Mouse (Mus musculus) retina, postnatal 1 day (tissue): ENCODE measurements at regions not wholly inside any gene's neighbourhood (a gene's known extent, or its start where the extent isn't known, plus 50 kb on each side); places are given as distances from the start of the nearest gene placed in this dataset.

Source experiments
- DNase-seq: peaks from one replicate; pipeline ENCODE4 v3.0.0-alpha.2; 2012

DNA sequence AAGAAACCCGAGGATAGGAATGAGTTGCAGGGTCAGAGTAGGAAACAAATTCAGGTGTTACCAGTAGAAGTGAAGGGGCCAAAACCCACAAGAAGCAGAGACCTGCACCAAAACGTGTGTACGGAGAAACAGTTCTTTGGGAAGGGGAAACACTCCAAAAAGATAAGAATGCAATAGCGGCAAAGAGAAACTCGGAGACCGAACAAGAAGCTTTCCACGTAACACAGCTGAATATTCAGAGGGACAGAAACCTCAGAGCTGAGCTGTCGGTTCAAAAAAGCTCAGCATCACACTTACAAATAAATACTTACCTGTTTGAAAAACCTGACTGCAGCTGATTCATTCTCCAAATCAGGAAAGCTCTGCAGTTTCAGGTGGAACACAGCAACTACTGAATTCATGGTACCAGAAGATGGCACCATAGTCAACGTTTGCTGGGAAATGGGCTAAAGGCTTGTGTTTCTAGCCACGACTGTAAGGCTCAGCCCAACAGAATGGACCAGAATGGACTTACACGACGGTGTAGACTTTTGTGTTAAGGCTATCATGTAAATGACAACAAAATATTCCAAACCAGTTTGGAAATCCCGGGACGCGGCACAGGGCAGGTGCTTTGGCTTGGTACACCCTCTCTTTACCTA lies 484.9 kb downstream of the Plcl1 start:
- peak; percentile 66 for DNase-seq

- DNase-seq, result no peak
These were observed 486.2 kb downstream of the Plcl1 start for GRCm38 (mm10) chr1:55891894-55892293.

GRCm38 (mm10) chr1:55897572-55897971 lies 491.9 kb downstream of the Plcl1 start:
- DNase-seq, result no peak

DNA sequence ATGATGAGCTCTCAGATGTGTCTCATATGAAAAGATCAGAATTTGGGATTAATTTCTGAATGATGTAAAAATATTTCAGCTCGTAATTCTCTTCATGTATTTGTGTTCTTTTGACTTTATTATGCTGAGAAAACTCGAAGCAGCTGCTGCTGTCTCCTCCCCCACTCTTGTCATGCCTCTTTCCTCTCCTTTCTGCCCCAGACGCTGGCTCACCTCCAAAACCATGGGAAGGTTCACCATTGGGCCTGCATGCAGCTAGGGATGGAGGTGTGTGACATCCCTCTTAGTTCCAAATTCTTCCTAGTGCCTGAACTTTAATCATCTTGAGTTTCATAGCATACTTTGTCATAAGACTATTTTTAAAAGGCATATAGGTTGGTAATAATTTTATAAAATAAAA lies 492.3 kb downstream of the Plcl1 start:
- no peak for DNase-seq

GRCm38 (mm10) chr1:55900033-55900432 lies 494.3 kb downstream of the Plcl1 start:
- no peak for DNase-seq

GRCm38 (mm10) chr1:55903177-55903576 lies 497.5 kb downstream of the Plcl1 start:
- DNase-seq, result no peak

- DNase-seq, result no peak
These were observed 498.9 kb downstream of the Plcl1 start for GRCm38 (mm10) chr1:55904571-55904970.

DNA sequence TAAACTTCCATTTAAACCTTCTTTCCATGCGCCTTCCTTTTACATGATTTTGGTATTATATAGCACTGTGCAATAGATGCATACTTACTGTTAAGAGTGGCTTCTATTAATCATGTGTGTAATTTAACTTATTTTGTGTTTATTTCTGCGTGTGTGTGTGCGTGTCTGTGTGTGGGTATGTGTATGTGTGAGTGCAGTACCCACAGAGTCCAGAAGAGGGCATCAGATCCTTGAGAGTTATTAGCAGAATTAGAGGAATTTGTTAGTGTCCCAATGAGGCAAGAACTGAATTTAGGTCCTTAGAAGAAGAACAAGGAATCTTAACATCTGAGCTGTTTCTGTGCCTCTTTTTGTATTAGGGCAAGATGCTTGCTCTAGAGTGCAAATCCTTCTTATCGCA lies 499.5 kb downstream of the Plcl1 start:
- no peak for DNase-seq

- DNase-seq, result no peak
These were observed 504.3 kb downstream of the Plcl1 start for GRCm38 (mm10) chr1:55910024-55910423.

DNA sequence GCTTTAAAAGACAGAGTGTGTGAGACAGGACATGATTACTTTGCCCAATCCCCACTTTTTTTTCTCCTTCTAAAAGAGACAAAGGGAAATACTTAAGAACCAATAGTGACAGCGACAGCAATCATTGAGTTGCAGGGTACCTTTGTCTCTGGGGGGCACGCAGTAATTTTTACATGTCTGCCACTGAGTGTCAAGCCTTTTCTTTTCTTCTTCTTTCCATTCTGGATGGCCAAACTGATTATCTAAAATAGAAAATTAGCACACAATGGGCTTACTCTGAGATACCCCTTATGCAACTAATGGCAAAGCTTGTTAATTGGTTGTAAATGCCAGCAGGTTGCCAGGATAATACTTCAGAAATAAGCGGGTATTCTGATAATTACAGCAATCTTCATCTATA lies 508.6 kb downstream of the Plcl1 start:
- peak; percentile 82 for DNase-seq

- DNase-seq, result no peak
These were observed 510.2 kb downstream of the Plcl1 start for GRCm38 (mm10) chr1:55915940-55916339.

GRCm38 (mm10) chr1:55919516-55919915 lies 513.8 kb downstream of the Plcl1 start:
- DNase-seq, result no peak

DNA sequence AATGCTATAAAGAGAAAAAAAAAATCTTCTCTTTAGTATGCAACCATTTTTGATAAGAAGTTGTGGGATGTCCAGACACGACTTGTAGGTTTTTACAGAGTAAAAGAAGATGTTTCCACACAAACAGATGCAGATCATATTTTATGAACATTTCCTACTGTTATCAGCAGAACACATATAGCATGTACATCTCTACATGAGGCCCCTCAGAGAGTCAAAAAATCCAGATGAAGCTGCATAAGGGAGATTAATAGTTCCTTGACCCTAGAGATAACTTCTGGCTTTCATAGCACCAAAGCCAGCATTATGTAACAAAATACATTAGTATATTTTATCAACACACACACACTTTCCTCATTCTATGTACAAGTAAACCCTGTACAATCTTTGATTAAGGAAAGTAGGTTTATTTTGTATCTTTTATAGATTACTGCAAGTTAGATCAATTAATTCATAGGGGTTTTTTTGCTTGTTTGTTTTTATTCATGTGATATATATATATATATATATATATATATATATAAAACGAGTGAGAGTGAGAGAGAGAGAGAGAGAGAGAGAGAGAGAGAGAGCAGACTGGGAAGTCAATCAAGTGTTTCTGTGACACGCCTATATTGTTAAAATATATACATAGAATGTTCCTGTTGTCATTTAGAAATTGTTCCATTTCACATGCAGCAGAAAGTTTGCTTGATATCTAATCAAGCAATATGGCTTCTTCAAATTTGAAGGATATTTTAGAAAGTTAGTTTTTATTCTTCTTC lies 541.2 kb downstream of the Plcl1 start:
- no peak for DNase-seq

GRCm38 (mm10) chr1:55947618-55948283 lies 542.0 kb downstream of the Plcl1 start:
- DNase-seq, result no peak

DNA sequence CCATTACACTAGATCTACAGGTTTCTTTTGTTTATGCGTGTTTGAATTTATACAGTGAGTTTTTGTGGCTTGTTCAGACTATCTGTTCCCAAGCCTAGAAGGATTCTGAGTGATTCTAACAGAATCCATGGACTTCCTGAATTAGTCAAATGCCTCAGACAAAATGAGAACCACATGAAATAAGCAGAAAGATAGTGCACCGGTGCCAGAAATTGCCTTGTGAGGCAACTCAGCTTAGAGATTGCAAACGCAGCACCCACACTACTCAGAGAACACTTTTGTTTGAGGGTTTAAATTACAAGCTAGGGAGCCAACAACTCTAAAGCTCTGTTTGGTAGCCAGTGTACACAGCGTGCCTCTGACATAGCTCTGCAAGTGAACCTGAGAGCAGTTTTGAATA lies 543.9 kb downstream of the Plcl1 start:
- DNase-seq, result no peak

DNA sequence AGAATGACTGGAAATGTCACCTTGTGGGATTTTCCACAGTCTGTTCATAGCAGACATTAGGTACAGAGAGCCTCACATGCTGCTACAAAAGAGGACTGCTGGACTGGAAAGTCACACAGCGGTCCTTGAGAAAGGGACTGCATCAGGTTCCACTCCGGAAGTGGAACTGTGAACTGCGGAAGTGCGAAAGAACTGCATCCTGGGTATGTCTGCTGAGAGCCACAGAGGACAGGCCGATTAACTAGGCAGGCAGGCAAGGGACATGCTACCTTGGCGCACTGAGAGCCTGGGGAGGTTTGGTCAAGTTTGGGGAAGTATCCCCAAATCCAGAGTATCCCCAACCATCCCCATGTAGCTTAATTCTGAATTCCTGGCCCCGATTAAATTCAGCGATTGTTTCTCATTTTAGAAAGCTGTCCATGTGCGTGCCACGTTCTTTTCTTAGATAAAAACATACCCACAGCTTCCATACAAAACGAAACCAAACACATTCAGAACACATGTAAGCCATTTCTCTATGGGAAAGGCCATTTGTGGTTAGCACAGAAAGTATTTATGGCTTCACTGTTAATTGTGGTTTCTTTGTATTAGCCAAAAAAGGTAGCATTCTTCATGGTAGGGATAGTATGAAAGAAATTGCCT lies 552.2 kb downstream of the Plcl1 start:
- DNase-seq, result no peak

GRCm38 (mm10) chr1:55960291-55960690 lies 554.6 kb downstream of the Plcl1 start:
- DNase-seq, result peak; percentile 75

- no peak for DNase-seq
These were observed 558.1 kb downstream of the Plcl1 start for GRCm38 (mm10) chr1:55963867-55964266.

- no peak for DNase-seq
These were observed 560.6 kb downstream of the Plcl1 start for GRCm38 (mm10) chr1:55966273-55966672.

DNA sequence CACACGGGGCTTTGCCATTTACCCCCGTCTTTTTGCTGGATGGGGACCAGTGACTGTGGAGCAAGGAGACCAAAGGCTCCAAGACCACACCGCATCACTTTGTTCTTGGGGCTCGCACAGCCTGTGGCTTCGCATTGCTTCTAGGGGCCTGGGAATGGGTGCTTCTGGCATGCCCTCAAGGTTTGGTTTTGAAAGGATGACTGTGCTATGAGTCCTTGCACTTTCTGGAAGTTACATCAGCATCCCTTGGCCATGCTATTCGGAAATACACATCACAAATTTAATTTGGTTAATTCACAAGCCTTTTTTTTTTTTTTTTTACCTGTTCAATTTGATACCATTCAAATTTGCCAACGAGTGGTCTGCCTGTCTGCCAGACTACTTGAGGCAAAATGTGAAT lies 562.1 kb downstream of the Plcl1 start:
- DNase-seq, result no peak

- DNase-seq, result no peak
These were observed 572.1 kb downstream of the Plcl1 start for GRCm38 (mm10) chr1:55977796-55978195.

GRCm38 (mm10) chr1:55983522-55984066 lies 577.9 kb downstream of the Plcl1 start:
- no peak for DNase-seq

- DNase-seq, result no peak
These were observed 591.4 kb downstream of the Plcl1 start for GRCm38 (mm10) chr1:55997074-55997473.
